Mouse (Mus musculus): ENCODE data around the gene Cyp4f39.
"Not testable (repeated sequence)": the region's sequence is repeated elsewhere in the genome, so short reads cannot be mapped to it uniquely, and the experiment has no call there.

Cyp4f39 gene

DNA sequence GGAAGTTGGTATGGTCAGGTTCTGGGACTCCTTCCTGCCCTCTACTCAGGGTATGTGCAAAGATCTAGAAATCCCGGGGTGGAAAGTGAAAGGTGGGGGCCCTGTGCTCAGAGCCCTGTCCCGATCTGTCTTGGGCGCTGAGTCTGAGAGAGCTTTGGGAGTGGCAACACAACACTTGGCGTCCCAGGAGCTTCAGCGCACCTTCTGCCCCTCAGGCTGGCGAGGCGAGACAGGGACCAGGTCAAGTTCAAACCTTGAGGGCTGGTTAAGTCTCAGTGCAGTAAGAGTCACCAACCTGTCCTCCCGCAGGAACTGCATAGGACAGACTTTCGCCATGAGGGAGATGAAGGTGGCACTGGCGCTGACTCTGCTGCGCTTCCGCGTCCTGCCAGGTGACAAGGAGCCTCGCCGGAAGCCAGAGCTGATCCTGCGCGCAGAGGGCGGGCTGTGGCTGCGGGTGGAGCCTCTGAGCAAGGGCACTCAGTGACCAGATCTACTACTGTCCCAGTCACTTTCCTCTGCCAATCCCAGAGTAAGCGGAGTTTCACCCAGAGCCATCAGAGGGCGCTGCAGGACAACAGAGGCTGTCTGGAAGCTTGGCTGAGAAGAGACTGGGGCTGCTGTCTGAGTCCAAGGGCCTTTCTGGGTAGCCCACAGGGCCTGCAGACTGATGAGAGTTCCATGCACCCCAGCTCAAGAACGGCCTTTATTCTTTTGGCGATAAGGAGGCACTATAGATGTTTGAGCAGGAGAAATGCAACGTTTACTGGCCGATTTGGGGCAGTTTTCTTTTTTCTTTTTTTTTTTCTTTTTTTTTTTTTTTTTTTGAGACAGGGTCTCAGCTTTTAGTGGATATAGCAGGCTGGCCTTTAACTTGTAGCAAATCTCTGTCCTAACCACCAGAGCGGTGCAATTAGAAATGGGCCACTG, 76.2 kb downstream of the Cyp4f39 start:
- DNase-seq (ENCODE audit: low spot score) = peak; percentile 59

DNA sequence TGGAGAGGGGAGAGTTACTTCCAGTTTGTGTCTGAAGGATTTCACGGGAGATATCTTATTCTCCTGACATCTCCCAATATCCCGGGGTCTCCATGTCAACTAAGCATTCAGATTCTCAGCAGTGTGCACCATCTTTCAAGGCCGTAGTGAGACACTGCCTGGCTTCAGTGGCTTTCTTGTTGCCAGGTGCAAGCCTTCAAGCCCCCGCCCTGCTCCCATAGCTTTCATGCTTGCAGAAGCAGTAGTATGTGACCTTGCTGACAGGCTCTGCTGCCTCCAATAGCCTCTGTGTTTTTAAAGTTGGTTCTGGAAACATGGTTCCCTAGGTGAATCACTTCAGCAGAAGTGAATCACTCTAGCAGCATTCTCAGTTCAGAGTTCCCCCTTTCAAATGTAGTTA, 79.8 kb downstream of the Cyp4f39 start:
- DNase-seq (ENCODE audit: low spot score) = not testable (repeated sequence)

DNA sequence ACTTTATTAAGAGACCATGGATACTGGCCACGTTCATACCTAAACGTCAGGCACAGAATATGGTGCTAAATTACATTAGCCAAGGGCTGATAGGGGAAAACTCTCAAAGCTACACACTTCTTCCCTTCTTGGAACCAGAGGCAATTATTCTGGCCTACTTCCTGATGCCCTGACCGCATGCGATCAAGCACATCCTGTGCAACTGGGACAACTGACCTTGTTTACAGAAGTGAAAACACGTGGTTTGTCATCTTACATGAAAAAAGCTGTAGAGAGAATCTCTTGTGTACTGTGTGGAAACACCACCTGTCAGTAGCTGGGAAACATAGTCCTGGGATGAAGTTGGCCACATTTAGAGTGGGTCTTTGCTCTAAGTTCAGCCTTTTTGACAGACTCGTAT, 81.5 kb downstream of the Cyp4f39 start:
- DNase-seq (ENCODE audit: low spot score) = no peak

DNA sequence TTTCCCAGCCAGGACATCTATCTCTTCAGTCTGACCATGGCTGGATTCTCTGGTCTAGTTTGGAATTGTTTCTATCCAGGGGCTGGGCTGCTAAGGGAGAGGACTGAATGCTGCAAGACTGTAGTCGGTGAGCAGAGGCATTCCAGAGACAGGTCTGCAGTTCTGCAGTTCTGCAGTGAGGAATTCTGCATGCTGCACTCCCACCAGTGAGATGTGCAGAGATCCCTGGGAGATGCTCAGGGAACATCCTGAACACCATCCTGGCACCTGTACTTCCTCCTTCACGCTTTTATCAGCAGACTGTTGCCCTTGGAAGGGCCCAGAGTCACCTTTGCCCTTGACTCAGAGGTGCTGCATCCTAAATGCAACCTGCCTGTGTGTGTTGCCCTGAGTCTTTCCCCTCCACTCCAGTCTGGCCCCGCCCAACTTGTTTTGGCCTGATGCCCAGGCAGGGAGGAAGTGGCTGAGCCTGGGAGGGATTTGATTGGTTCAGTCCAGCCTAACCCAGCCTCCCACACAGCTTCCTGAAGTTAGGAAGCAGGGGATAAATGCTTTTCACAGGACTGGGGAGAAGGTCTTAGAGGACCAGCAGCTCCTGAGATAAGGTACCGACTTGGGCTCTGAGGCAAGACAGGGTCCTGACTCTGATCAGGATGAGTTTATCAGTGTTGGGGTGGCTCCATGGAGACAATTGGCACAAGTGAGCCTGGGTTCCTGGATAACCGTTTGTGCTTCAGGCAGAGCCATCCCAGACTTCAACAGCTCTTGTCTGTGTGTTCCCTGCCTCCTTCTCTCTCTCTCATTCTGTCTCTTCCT, 83.7 kb downstream of the Cyp4f39 start, which contains the start of gene Cyp4f16:
Cyp4f16 (plus strand) TSS at position 508 of the 816 bp plus-strand sequence.
- peak; percentile 94 for DNase-seq (ENCODE audit: low spot score)

DNA sequence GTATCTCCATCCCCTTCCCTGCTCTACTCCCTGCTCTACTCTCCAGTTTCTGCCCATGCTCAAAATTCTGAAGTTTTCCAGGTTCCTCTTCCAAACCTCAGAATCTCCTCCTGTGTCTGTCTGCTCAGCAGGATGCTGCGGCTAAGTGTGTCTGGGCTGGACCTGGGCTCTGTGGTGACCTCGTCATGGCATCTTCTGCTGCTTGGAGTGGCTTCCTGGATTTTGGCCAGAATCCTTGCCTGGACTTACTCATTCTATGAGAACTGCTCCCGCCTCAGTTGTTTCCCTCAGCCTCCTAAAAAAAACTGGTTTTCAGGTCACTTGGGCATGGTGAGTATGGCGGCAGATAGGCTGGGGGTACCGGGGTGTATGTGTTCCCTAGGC, 84.3 kb downstream of the Cyp4f39 start:
- peak; percentile 22 for DNase-seq (ENCODE audit: low spot score)
